Mouse (Mus musculus) retina, postnatal 1 day (tissue): ENCODE data around the gene Ndufs3.

Experiments
- DNase-seq: peaks from one replicate; pipeline ENCODE4 v3.0.0-alpha.2; 2012

Ndufs3 gene

GRCm38 (mm10) chr2:90904076-90904855, at the start of gene Ndufs3, which contains the start of gene Kbtbd4:
Gene Ndufs3, minus strand, starts transcription at chr2:90904827.
Gene Kbtbd4, plus strand, starts transcription at chr2:90904740.
- DNase-seq = peak; percentile 96

- DNase-seq = no peak
These were observed 48.8 kb upstream of the Ndufs3 start for GRCm38 (mm10) chr2:90953461-90953860.

DNA sequence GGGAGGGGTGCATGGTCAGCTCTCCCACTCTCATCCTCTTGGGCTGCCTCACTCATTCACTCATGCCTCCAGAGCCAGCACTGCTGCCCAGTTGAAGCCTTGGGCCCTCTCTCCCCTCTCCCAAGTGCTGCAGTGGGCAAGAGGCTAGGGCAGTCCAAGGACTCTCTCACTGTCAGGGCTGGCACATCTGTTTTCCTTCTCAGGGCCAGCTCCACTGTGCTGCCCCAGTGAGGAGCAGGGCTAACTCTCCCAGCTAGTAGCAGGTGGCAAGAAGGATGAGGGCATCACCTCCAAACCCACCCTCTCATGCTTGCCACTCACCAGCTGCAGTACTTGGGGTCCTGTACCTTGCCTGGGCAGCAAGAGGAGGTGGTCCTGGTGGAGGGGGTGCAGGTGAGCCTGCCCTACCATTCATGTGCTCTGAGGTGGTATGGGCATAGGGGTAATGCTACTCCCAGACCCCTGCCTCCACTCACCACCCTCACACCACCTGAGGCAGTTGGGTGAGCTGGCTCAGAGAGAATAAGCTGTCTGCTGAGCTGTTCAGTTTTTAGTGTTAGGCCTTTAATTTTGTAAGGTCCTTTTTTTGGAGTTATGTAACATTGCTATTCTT, 46.1 kb upstream of the Ndufs3 start:
- DNase-seq = no peak

- DNase-seq = no peak
These were observed 45.5 kb upstream of the Ndufs3 start for GRCm38 (mm10) chr2:90950149-90950548.

DNA sequence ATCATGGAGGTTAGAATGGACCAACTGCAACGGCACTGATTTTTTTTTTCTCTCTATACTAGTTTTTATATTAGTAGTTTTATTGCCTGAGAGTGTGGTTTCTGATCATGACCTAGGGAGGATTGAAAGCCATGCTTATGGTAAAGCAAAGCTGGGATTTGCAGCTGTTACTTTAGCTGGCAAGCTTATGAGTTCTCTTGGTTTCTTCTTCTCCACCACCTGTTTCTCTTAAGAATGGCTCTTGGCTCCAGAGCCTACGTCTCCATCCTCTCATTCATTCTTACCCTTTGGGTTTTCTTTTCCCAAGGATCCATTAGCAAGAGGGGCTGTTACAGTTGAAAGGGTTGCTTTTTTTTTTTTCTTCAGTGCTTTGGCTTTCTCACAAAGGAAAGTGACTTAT, 37.1 kb upstream of the Ndufs3 start:
- no peak for DNase-seq

GRCm38 (mm10) chr2:90940233-90941229, 35.9 kb upstream of the Ndufs3 start, which contains the start of gene Celf1:
Gene Celf1, plus strand, starts transcription at chr2:90940382.
- DNase-seq = peak; percentile 93

- DNase-seq = no peak
These were observed 35.1 kb upstream of the Ndufs3 start for GRCm38 (mm10) chr2:90939750-90940149.

DNA sequence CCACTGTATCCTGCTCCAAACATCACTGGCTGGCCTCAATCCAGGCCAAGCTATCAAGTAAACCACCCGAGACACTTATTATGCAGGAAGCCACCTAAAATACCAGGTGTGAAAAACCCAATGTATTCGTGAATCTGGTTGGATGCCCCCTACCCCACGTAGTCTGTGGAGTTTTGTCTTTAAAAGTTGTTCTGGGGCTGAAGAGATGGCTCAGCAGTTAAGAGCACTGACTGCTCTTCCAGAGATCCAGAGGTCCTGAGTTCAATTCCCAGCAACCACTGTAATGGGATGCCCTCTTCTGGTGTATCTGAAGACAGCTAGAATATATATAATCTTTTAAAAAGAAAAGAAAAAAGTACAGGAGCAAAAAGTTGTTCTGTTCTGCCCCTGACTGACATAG, 33.7 kb upstream of the Ndufs3 start:
- no peak for DNase-seq

GRCm38 (mm10) chr2:90932273-90932672, 27.6 kb upstream of the Ndufs3 start:
- DNase-seq = no peak

DNA sequence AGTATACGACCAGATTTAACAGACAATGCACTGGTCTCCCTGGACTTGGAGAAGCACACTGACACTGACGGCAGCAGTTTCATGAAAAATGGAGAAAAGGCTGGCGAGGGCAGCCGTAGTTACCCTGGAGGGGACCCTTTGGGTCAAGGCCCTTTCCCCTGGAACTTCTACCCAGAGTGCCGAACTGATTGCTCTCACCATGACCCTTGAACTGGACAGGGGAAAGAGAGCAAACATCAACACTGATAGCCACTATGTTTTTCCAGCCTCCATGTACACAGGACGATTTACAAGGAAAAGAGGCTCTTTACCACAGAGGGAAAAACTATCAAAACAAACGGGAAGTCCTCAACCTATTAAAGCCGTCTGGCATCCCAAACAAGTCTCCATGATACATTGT, 27.2 kb upstream of the Ndufs3 start:
- no peak for DNase-seq

DNA sequence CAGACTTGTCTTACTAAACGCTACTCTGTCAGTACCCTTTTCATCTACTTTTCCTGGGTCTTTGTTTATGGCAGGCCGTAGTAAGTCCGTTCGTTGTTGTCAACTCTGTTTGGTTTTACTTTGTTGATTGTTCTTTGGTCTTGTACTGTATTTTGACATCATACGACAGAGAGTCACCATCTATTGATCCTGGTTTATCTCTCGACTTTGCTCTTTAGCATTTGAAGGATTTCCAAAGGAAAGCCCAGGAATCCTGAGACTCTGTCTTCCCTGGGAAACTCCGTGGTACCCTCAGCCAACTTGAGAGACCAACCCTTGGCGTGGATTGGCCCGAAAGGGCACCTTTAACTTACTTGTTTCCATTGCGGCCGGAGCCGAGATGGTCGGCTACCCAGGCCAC, 23.9 kb upstream of the Ndufs3 start:
- DNase-seq = no peak

- DNase-seq = no peak
These were observed 18.0 kb upstream of the Ndufs3 start for GRCm38 (mm10) chr2:90922636-90923035.

- DNase-seq = no peak
These were observed 16.6 kb upstream of the Ndufs3 start for GRCm38 (mm10) chr2:90921178-90921577.

GRCm38 (mm10) chr2:90917999-90918698, 13.5 kb upstream of the Ndufs3 start:
- DNase-seq = no peak

DNA sequence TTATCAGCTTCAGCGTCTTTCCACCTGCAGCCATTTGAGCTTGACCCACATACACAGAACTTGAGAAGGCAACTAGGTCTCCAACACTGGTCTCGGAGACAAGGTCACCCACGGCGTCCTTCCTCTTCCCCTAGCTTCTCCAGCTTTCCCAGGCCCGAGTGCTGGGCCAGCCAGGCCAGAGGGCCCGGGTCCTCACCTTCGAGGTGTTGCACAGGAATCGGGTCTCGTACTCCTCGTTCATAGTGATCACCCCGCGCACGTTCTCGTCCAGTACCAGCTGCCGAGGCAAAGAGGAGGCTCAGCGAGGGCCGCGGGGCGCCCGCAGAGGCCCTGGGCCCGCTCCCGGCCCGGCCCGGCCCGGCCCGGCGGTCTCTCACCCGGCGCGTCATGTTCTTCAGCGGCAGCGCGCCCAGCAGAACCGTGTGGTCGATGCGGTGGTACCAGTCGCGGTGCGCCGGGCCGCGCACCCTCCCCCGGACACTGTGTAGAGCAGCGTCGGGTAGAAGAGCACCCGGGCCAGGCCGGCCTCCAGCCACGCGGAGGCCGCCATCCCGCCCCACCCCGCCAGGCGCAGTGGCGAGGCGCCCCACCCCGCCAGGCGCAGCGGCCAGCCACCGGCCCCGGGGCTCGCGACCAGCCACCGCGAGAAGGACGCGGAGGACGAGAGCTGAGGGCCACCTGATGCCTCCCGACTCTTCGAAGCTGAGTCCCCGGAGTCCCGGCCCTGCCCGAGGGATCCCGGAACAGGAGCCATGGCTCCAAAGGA, 12.8 kb upstream of the Ndufs3 start:
- peak; percentile 80 for DNase-seq

DNA sequence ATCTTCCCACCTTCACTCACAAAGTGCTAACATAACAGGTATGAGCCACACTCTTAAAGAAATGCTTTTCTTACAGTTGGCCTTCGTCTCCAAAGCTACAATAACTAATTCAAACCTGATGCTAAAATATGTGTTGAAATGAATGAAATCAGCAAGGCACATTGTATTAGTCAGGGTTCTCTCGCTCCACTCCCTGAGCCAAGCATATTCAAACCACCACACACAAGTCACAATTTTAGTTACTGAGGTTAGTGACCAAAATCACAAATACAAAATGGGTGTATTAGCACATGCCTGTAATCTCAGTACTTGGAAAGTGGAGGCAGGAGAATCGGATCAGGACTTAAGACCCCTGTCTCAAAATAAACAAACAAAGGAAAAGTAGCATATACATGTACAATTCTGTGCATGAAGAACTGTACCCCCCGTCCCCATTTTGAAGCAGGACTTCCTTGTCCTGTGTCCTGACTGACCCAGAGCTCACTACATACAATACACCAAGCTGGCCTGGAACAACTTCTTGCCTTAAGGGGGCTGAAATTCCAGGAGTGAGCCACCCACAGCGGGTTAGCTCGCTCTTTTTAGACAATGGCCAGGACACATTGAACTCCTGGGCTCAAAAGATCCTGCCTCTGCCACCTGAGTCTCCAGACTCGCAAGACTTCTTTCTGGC, 12.1 kb upstream of the Ndufs3 start:
- DNase-seq = no peak

DNA sequence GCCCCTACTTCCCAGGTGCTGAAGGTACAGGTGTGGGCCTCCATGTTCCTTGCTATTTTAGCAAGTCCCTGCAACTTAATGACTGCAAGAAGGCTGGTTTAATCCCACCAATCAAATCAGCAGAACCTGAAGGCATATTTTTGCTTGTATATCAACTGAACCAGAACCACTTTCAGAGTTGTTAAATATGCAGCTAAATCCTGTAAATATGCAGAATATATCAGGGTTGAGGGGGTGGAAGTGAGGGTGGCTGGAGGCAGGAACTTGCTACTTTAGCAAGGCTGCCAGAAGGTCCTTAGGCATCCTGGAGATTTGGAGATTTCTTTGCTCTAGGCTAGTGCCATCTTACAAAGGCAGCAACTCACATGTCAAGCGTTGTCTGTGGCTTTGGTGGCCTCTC, 10.9 kb upstream of the Ndufs3 start:
- DNase-seq = no peak

DNA sequence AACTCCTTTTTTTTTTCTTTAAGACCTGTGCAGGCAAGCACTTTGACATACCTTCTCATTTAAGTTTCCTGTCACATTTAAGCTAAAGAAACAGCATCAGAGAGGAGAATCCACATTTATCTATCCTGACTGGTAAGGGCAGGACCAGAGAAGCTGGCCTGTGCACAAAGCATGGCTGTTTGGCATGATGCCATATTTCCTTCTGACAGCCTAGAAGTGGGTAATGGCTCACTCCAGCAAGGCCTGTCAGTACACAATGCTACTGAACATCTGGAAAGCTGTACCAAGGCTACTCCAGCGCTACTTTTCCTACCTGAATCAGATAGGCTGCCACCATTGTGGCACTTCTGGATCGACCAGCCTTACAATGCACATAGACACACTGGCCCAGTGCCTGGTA, 9.0 kb upstream of the Ndufs3 start:
- DNase-seq = peak; percentile 31

- DNase-seq = no peak
These were observed 7.0 kb upstream of the Ndufs3 start for GRCm38 (mm10) chr2:90911668-90912067.

DNA sequence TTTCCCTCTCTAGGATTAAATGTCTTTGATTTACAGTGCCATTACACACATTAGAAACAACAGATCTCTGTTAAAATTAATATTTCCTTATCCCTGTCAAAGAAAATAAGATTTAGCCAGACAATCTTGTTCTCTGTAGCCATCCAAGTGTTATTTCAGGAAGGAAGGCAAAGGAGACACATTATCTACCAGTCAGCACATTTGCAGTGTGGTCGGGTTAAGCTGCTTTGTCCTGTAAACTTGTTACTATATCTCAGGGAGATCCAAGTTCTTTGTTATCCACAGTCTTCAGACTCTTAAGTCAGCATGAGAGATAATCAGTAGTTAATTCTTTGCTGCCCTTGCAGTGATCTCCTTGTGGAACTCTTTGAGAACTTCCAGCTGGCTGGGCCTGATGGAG, 6.2 kb upstream of the Ndufs3 start:
- DNase-seq = no peak

DNA sequence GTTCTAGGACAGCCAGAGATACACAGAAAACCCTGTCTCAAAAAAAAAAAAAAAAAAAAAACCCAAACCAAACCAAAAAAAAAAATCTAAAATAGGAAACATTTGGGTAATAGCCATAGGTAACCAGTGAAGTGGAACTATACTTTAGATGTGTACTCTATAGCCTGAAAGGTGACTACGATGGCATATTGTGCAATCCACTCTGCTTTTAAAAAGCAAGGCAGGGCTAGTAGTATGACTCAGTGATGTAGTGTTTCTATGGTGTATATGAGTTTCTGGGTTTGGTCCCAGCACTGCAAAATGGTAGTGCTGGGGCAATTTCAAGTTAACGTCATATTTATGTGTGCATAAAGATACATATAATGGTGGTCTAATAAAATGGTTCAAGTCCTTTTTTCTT, 2.1 kb upstream of the Ndufs3 start:
- DNase-seq = no peak
